Mouse (Mus musculus): ENCODE measurements around the gene Tmprss11f. TPM values are rescaled to one million over a fixed set of nuclear protein-coding genes. Genes with fewer than 3 reads are reported as not detected.
"Not testable (repeated sequence)": the region's sequence is repeated elsewhere in the genome, so short reads cannot be mapped to it uniquely, and the experiment has no call there.

The Tmprss11f gene
- total RNA-seq (2014; rRNA removed), result not detected in 2 replicates
- polyA plus RNA-seq (2015; fragmentation: Nextera tagmentation; extraction: Ambion mirVana), result not detected in 2 replicates

GRCm38 (mm10) chr5:86632324-86632723, at the start of gene Tmprss11f:
Gene Tmprss11f, minus strand, starts transcription at chr5:86632424.
- WGBS, result 76% methylated on average over 5 of the region's 5 CpGs
- Histone ChIP-seq H3K9ac (replicated peaks; ENCODE audit: low read length) (no peak within 1 kb of the TSS), H3K4me2 (ENCODE audit: low read depth, low read length) (no peak within 1 kb of the TSS), H3K36me3 (ENCODE audit: insufficient read depth, low read length) (no peaks in the 10 kb centered on the region), H3K9me3 (ENCODE audit: low read length) (no peaks in the 10 kb centered on the region), H3K27ac (no peak within 1 kb of the TSS), H3K4me3 (ENCODE audit: low read length) (no peak within 1 kb of the TSS), H3K27me3 (ENCODE audit: insufficient read depth, low read length) (no peaks in the 10 kb centered on the region), H3K4me1 (ENCODE audit: insufficient read depth, low read length) (no peaks in the 10 kb centered on the region)
- ATAC-seq (no peak), DNase-seq (ENCODE audit: low spot score) (no peak)
- no peak for TF ChIP-seq CTCF (IDR thresholded peaks at IDR 0.05; ENCODE audit: low read depth)

DNA sequence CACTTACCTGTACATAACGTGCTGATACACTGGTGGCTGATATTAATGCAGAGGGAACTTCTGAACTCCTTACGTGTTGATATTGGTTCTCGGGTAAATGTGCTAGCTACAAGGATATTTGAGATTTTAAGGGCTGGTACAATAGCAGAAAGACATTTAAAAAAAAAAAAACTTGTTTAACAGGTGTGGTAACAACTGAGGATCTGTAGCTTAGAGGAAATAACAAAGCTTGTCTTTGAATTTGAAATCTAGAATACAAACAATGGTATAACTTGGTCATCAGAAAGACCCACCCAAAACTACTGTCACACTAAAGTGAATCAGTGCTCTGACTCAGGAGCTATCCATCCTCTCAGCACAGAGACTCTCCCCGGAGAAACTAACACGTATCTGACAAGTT, 44.0 kb upstream of the Tmprss11f start, which contains the start of gene Tmprss11b:
Tmprss11b (minus strand) TSS at position 101 of the 400 bp plus-strand sequence.
- Histone ChIP-seq H3K36me3 (ENCODE audit: insufficient read depth, low read length) (no peaks in the 10 kb centered on the region), H3K4me3 (ENCODE audit: low read length) (no peak within 1 kb of the TSS), H3K4me1 (ENCODE audit: insufficient read depth, low read length) (no peaks in the 10 kb centered on the region), H3K4me2 (ENCODE audit: low read depth, low read length) (no peak within 1 kb of the TSS), H3K9me3 (ENCODE audit: low read length) (no peaks in the 10 kb centered on the region), H3K27ac (no peak within 1 kb of the TSS), H3K9ac (replicated peaks; ENCODE audit: low read length) (no peak within 1 kb of the TSS), H3K27me3 (ENCODE audit: insufficient read depth, low read length) (no peaks in the 10 kb centered on the region)
- WGBS, result 86% methylated on average over 5 of the region's 5 CpGs
- no peak for TF ChIP-seq CTCF (IDR thresholded peaks at IDR 0.05; ENCODE audit: low read depth)
- DNase-seq (ENCODE audit: low spot score) (no peak), ATAC-seq (no peak)

GRCm38 (mm10) chr5:86649185-86649584, 17.0 kb upstream of the Tmprss11f start:
- peak; percentile 59 for TF ChIP-seq CTCF (IDR thresholded peaks at IDR 0.05; ENCODE audit: low read depth)
- not testable (repeated sequence) for H3K4me3 ChIP-seq (ENCODE audit: low read length); H3K9ac ChIP-seq (replicated peaks; ENCODE audit: low read length); H3K27ac ChIP-seq; H3K9me3 ChIP-seq (ENCODE audit: low read length); ATAC-seq; H3K27me3 ChIP-seq (ENCODE audit: insufficient read depth, low read length); H3K4me1 ChIP-seq (ENCODE audit: insufficient read depth, low read length); H3K4me2 ChIP-seq (ENCODE audit: low read depth, low read length); H3K36me3 ChIP-seq (ENCODE audit: insufficient read depth, low read length)
- WGBS, result 29% methylated on average over 4 of the region's 4 CpGs
- peak; percentile 83 for DNase-seq (ENCODE audit: low spot score)

DNA sequence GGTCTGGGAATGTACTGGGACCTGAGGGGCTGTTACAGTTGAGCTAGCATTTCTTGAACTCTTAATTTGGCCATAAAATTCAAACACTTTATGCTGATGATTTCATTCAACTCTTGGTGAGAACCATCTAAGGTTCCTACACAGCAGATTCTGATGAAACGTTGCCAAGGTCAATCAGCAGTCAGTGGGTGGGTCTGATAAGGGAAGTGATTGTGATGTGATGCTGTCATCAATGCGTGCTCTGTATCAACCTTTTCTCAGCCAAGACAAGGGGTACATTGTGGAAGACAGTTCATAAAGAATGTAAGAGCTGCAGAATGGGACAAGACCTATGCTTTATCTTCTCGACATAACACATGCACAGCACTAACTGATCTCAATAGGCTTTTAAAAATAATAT, 8.6 kb upstream of the Tmprss11f start:
- ATAC-seq (no peak), DNase-seq (ENCODE audit: low spot score) (no peak)
- no peaks in the 10 kb centered on the region for H3K27me3 ChIP-seq (ENCODE audit: insufficient read depth, low read length)
- H3K4me1 ChIP-seq (ENCODE audit: insufficient read depth, low read length), result no peaks in the 10 kb centered on the region
- no peaks in the 10 kb centered on the region for H3K9me3 ChIP-seq (ENCODE audit: low read length)
- no peak overlapping the region for H3K4me3 ChIP-seq (ENCODE audit: low read length)
- H3K9ac ChIP-seq (replicated peaks; ENCODE audit: low read length), result no peak overlapping the region
- no peak for TF ChIP-seq CTCF (IDR thresholded peaks at IDR 0.05; ENCODE audit: low read depth)
- H3K27ac ChIP-seq, result no peak overlapping the region
- WGBS, result 67% methylated on average over 3 of the region's 3 CpGs
- no peak overlapping the region for H3K4me2 ChIP-seq (ENCODE audit: low read depth, low read length)
- H3K36me3 ChIP-seq (ENCODE audit: insufficient read depth, low read length), result no peaks in the 10 kb centered on the region

GRCm38 (mm10) chr5:86630700-86631099, 1.5 kb downstream of the Tmprss11f start:
- Histone ChIP-seq H3K4me2 (ENCODE audit: low read depth, low read length) (no peak overlapping the region), H3K27ac (no peak overlapping the region), H3K9me3 (ENCODE audit: low read length) (no peaks in the 10 kb centered on the region), H3K36me3 (ENCODE audit: insufficient read depth, low read length) (no peaks in the 10 kb centered on the region), H3K27me3 (ENCODE audit: insufficient read depth, low read length) (no peaks in the 10 kb centered on the region), H3K4me1 (ENCODE audit: insufficient read depth, low read length) (no peaks in the 10 kb centered on the region), H3K9ac (replicated peaks; ENCODE audit: low read length) (no peak overlapping the region), H3K4me3 (ENCODE audit: low read length) (no peak overlapping the region)
- ATAC-seq (no peak), DNase-seq (ENCODE audit: low spot score) (no peak)
- 81% methylated on average over 2 of the region's 2 CpGs for WGBS
- TF ChIP-seq CTCF (IDR thresholded peaks at IDR 0.05; ENCODE audit: low read depth), result no peak

DNA sequence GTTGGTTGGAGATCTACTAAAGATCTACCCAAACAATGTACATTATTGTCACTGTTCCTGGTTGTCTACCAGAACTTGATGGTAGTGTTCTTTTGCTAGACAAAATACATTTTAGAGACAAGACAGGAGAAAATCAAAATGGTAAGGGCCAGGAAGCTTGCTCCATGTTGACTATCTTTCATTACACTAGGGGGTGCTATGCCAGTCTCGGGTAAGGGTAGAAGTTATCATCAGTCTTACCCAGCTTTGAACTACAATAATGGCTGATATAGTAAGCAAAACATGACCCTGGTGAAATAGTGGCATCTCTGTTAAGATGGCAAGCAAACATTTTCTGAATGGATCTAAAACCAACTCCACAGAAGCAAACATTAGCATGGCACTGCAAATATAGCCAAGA, 10.4 kb downstream of the Tmprss11f start:
- Histone ChIP-seq H3K9me3 (ENCODE audit: low read length) (no peaks in the 10 kb centered on the region), H3K4me3 (ENCODE audit: low read length) (no peak overlapping the region), H3K9ac (replicated peaks; ENCODE audit: low read length) (no peak overlapping the region), H3K27ac (no peak overlapping the region), H3K4me1 (ENCODE audit: insufficient read depth, low read length) (no peaks in the 10 kb centered on the region), H3K36me3 (ENCODE audit: insufficient read depth, low read length) (no peaks in the 10 kb centered on the region), H3K27me3 (ENCODE audit: insufficient read depth, low read length) (no peaks in the 10 kb centered on the region), H3K4me2 (ENCODE audit: low read depth, low read length) (no peak overlapping the region)
- DNase-seq (ENCODE audit: low spot score) (no peak), ATAC-seq (no peak)
- no peak for TF ChIP-seq CTCF (IDR thresholded peaks at IDR 0.05; ENCODE audit: low read depth)
- 82% methylated on average over 1 of the region's 1 CpGs for WGBS

DNA sequence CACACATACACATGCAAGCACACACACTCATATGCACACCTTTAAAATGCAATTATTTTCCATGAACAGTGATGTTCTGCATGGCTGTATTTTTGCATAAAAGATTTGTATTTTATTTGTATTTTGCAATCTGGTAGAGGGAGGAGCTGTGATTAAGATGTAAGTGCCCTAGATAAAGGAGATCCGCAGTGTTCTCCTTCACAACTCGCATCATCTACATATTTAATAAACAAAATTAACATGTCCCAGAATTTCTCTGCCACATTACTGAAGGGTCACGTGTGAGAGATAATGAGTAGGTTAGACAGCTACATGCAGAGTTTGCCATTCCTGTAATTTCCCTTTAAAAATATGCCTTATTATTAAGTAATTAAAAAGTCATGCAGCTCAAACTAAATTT, 46.3 kb downstream of the Tmprss11f start:
- H3K4me1 ChIP-seq (ENCODE audit: insufficient read depth, low read length), result no peaks in the 10 kb centered on the region
- H3K27ac ChIP-seq, result no peak overlapping the region
- H3K4me3 ChIP-seq (ENCODE audit: low read length), result no peak overlapping the region
- WGBS, result 83% methylated on average over 3 of the region's 3 CpGs
- H3K36me3 ChIP-seq (ENCODE audit: insufficient read depth, low read length), result no peaks in the 10 kb centered on the region
- no peak overlapping the region for H3K4me2 ChIP-seq (ENCODE audit: low read depth, low read length)
- no peak overlapping the region for H3K9ac ChIP-seq (replicated peaks; ENCODE audit: low read length)
- no peak for DNase-seq (ENCODE audit: low spot score)
- no peak for TF ChIP-seq CTCF (IDR thresholded peaks at IDR 0.05; ENCODE audit: low read depth)
- no peaks in the 10 kb centered on the region for H3K9me3 ChIP-seq (ENCODE audit: low read length)
- no peak for ATAC-seq
- no peaks in the 10 kb centered on the region for H3K27me3 ChIP-seq (ENCODE audit: insufficient read depth, low read length)
